Mouse (Mus musculus) limb, embryonic 14.5 days (tissue): Measurements from ENCODE around the gene Lrrc56. TPM values are rescaled to one million over a fixed set of nuclear protein-coding genes. Genes with fewer than 3 reads are reported as not detected.
A peak's percentile ranks its signal among the peaks of the same experiment; 100 is the strongest.

Experiments used
- ATAC-seq: fragments of 200-750 bp; cut with Nextera tagmentation; 2 replicates; pipeline ENCODE4 v1.8.0; 2017; ENCODE audit warnings: low read depth, moderate number of reproducible peaks, moderate TSS enrichment; ENCODE audit not compliant: low FRiP score
- DNase-seq: peaks from one replicate; pipeline ENCODE4 v3.0.0-alpha.2; 2015; ENCODE audit warnings: low spot score
- H3K27ac ChIP-seq: fragments of 300-500 bp; sonication (generic); replicated peaks from 2 replicates; pipeline ENCODE4 v1.5.1; 2014; ENCODE audit warnings: low read depth, mild to moderate bottlenecking, low read length, moderate library complexity, mixed read lengths
- H3K27me3 ChIP-seq: fragments of 300-500 bp; sonication (generic); 2 replicates; pipeline ENCODE4 v1.6.1; 2014; ENCODE audit warnings: low read length, mixed read lengths; ENCODE audit not compliant: control insufficient read depth, insufficient read depth
- H3K36me3 ChIP-seq: fragments of 300-500 bp; sonication (generic); 2 replicates; pipeline ENCODE4 v1.6.1; 2014; ENCODE audit warnings: mild to moderate bottlenecking, low read length, moderate library complexity, mixed read lengths; ENCODE audit not compliant: control insufficient read depth, insufficient read depth
- H3K4me1 ChIP-seq: fragments of 300-500 bp; sonication (generic); 2 replicates; pipeline ENCODE4 v1.6.1; 2014; ENCODE audit warnings: antibody characterized with exemption, low read length, mixed read lengths; ENCODE audit not compliant: control insufficient read depth, insufficient read depth
- H3K4me2 ChIP-seq: fragments of 300-500 bp; sonication (generic); replicated peaks from 2 replicates; pipeline ENCODE4 v1.6.1; 2014; ENCODE audit warnings: low read depth, mild to moderate bottlenecking, low read length, moderate library complexity; ENCODE audit not compliant: severe bottlenecking
- H3K4me3 ChIP-seq: fragments of 300-500 bp; sonication (generic); replicated peaks from 2 replicates; pipeline ENCODE4 v1.5.1; 2014; ENCODE audit warnings: low read length
- H3K9ac ChIP-seq: fragments of 300-500 bp; sonication (generic); 2 replicates; pipeline ENCODE4 v1.6.1; 2014; ENCODE audit warnings: mild to moderate bottlenecking, low read depth, low read length, moderate library complexity; ENCODE audit not compliant: severe bottlenecking
- H3K9me3 ChIP-seq: fragments of 300-500 bp; sonication (generic); 2 replicates; pipeline ENCODE4 v1.6.1; 2016; ENCODE audit warnings: low read length; ENCODE audit not compliant: control insufficient read depth
- POLR2A ChIP-seq: fragments of 200-500 bp; IDR thresholded peaks from 2 replicates; pipeline ENCODE4 v1.8.0; 2012; ENCODE audit warnings: inconsistent platforms, mild to moderate bottlenecking, moderate library complexity, borderline replicate concordance; ENCODE audit not compliant: insufficient read depth, insufficient read length; ENCODE audit errors: extremely low read depth
- WGBS: fragments of 180-500 bp; shearing (Covaris S2); extraction: QIAGEN DNeasy Blood & Tissue Kit; methylation state at CpG from one replicate; pipeline ENCODE4 v1.1.7; 2014; 5-methylcytosine and 5-hydroxymethylcytosine counted together
- polyA plus RNA-seq, 2 experiments: library from polyadenylated mRNA; depleted of rRNA in 1 of 2; stranded (reverse) in 1 of 2; unstranded in 1 of 2; fragments of >200 nt; fragmentation: Nextera tagmentation in 1 of 2; extraction: Ambion mirVana in 1 of 2; gene quantifications; 2 replicates each; pipeline versions ENCODE4 v1.2.1 to v1.2.3; 2012 to 2014

The Lrrc56 gene
- polyA plus RNA-seq, 2 experiments, result 5.8 to 14.8 TPM

- H3K36me3 ChIP-seq, result peaks cover 24% of the 10 kb centered on the region
- H3K27me3 ChIP-seq, result no peaks in the 10 kb centered on the region
- peak overlapping the region; percentile 88 for H3K4me2 ChIP-seq
- no peak for TF ChIP-seq POLR2A
- ATAC-seq (no peak), DNase-seq (no peak)
- H3K27ac ChIP-seq, result no peak overlapping the region
- H3K4me3 ChIP-seq, result peak overlapping the region; percentile 97
- H3K9ac ChIP-seq, result no peak overlapping the region
- H3K4me1 ChIP-seq, result peaks cover 8% of the 10 kb centered on the region
- H3K9me3 ChIP-seq, result no peaks in the 10 kb centered on the region
- WGBS, result 79% methylated on average over 4 of the region's 4 CpGs
Observed at GRCm38 (mm10) chr7:141227796-141228195, 33.8 kb downstream of the Lrrc56 start.

GRCm38 (mm10) chr7:141228279-141229067 is 34.5 kb downstream of the Lrrc56 start, which contains the start of gene Phrf1:
Gene Phrf1 (plus strand): TSS chr7:141228784.
- peak; percentile 80; the same call in 1 of the 2 replicates for TF ChIP-seq POLR2A
- under 1% methylated on average over 51 of the region's 76 CpGs for WGBS
- DNase-seq, result peak; percentile 81

GRCm38 (mm10) chr7:141229702-141230101 is 35.7 kb downstream of the Lrrc56 start:
- DNase-seq (no peak), ATAC-seq (no peak)
- WGBS, result 63% methylated on average over 6 of the region's 6 CpGs
- no peaks in the 10 kb centered on the region for H3K9me3 ChIP-seq
- no peaks in the 10 kb centered on the region for H3K27me3 ChIP-seq
- H3K9ac ChIP-seq, result peak overlapping the region; percentile 95
- peak overlapping the region; percentile 88 for H3K4me2 ChIP-seq
- peak overlapping the region; percentile 97 for H3K4me3 ChIP-seq
- TF ChIP-seq POLR2A, result no peak
- peaks cover 6% of the 10 kb centered on the region for H3K4me1 ChIP-seq
- H3K27ac ChIP-seq, result no peak overlapping the region
- peaks cover 43% of the 10 kb centered on the region for H3K36me3 ChIP-seq

More at GRCm38 (mm10) chr7:141228279-141229067, 34.5 kb downstream of the Lrrc56 start, which contains the start of gene Phrf1:
- Histone ChIP-seq H3K9ac (peak within 1 kb of the TSS; percentile 95), H3K4me2 (peak within 1 kb of the TSS; percentile 88), H3K27me3 (no peaks in the 10 kb centered on the region), H3K9me3 (no peaks in the 10 kb centered on the region), H3K36me3 (peaks cover 31% of the 10 kb centered on the region), H3K27ac (peak within 1 kb of the TSS; percentile 97), H3K4me3 (peak within 1 kb of the TSS; percentile 97), H3K4me1 (peaks cover 6% of the 10 kb centered on the region)
- peak; percentile 94 for ATAC-seq

- no peak for TF ChIP-seq POLR2A
- Histone ChIP-seq H3K4me2 (no peak overlapping the region), H3K27me3 (no peaks in the 10 kb centered on the region), H3K36me3 (peaks cover 52% of the 10 kb centered on the region), H3K9ac (no peak overlapping the region), H3K27ac (no peak overlapping the region), H3K4me1 (peaks cover 6% of the 10 kb centered on the region), H3K4me3 (no peak overlapping the region), H3K9me3 (no peaks in the 10 kb centered on the region)
- ATAC-seq (no peak), DNase-seq (no peak)
- 98% methylated on average over 4 of the region's 4 CpGs for WGBS
Observed at GRCm38 (mm10) chr7:141230570-141230969, 36.6 kb downstream of the Lrrc56 start.

DNA sequence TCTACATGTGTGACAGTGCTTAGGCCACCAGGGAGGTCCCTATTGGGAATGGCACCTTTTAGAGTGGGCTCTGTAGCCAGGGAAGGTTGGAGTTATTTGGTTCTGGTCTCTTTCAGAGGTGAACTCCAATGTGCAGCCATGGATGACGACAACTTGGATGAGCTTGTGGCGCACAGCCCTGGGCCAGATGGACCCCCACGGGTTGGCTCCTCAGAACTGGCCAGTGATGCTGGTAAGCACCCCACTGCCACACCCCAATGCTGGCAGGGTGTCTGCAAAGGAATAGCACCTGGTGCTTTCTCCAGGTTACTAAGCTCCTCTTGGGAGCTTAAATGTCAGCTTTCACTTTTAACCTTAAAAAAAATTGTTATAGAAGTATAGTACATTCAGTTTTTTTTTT is 37.2 kb downstream of the Lrrc56 start:
- no peak for TF ChIP-seq POLR2A
- DNase-seq, result no peak
- WGBS, result 89% methylated on average over 3 of the region's 3 CpGs

More for the DNA sequence above, 37.2 kb downstream of the Lrrc56 start:
- Histone ChIP-seq H3K9me3 (no peaks in the 10 kb centered on the region), H3K36me3 (peaks cover 57% of the 10 kb centered on the region), H3K27me3 (no peaks in the 10 kb centered on the region), H3K4me2 (no peak overlapping the region), H3K4me1 (peaks cover 6% of the 10 kb centered on the region), H3K4me3 (no peak overlapping the region), H3K27ac (no peak overlapping the region), H3K9ac (no peak overlapping the region)
- ATAC-seq, result no peak
